9 mouse cellular contexts compared by ENCODE assay signal in the genomic region with DNA sequence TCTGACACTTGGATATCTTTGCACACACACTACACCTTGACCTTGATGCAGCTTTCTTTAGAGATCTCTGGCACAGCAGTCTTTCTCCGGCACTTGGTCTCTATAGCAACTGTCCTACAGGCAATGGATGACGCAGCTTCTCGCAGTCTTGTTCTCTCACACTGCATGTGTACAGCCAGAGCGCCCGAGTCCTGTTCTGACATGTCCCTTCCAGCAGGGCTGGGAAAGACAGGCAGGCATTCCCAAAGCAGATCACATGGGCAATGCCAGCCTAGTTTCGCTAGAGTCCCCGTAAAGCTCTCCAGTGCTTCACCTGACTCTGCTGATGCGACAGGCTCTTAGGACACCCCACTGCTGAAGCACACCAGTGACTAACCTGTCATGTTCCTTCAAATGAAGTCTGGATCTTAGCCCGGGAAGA. TPM values are rescaled to one million over a fixed set of nuclear protein-coding genes. Genes with fewer than 3 reads are reported as not detected.
DNase-seq lines count a peak whose midpoint lies in the region; ATAC-seq and TF ChIP-seq lines count a peak whose summit lies in the region.
"Had no signal": no experiment of that assay in that cellular context is flagged by ENCODE, and none has a peak within 500 bp of the region (broad histone marks: within the 10 kb centered on the region; RNA-seq: fewer than 3 reads in every experiment).

No protein-coding gene starts in this region.

- no peaks in the 10 kb centered on the region for H3K36me3 ChIP-seq in kidney, embryonic 14.5 days (ENCODE audit: control insufficient read depth, insufficient read depth, low read length)
- no peaks in the 10 kb centered on the region for H3K36me3 ChIP-seq in forebrain, embryonic 13.5 days (ENCODE audit: poor library complexity, severe bottlenecking)
- H3K36me3 ChIP-seq in midbrain, embryonic 11.5 days (ENCODE audit: control insufficient read depth, insufficient read depth, low read length) = no peaks in the 10 kb centered on the region

- no peak overlapping the region for H3K27ac ChIP-seq in kidney, embryonic 14.5 days (ENCODE audit: low read depth, low read length)
- no peak overlapping the region for H3K27ac ChIP-seq in cortical plate, adult 2 months (ENCODE audit: insufficient read depth, low read length)
- no peak overlapping the region for H3K27ac ChIP-seq in forebrain, embryonic 13.5 days
- no peak overlapping the region for H3K27ac ChIP-seq in midbrain, embryonic 11.5 days (ENCODE audit: low read depth, low read length)

- no peaks in the 10 kb centered on the region for H3K27me3 ChIP-seq in kidney, embryonic 14.5 days (ENCODE audit: control insufficient read depth, insufficient read depth, low read length)
- H3K27me3 ChIP-seq in forebrain, embryonic 13.5 days = no peaks in the 10 kb centered on the region
- H3K27me3 ChIP-seq in midbrain, embryonic 11.5 days (ENCODE audit: control insufficient read depth, insufficient read depth, low read length) = no peaks in the 10 kb centered on the region

- H3K4me2 ChIP-seq in kidney, embryonic 14.5 days (replicated peaks; ENCODE audit: low read depth, low read length) = no peak overlapping the region
- no peak overlapping the region for H3K4me2 ChIP-seq in forebrain, embryonic 13.5 days
- no peak overlapping the region for H3K4me2 ChIP-seq in midbrain, embryonic 11.5 days

- no peaks in the 10 kb centered on the region for H3K4me1 ChIP-seq in kidney, embryonic 14.5 days (ENCODE audit: control insufficient read depth, insufficient read depth, low read length)
- peaks cover 1% of the 10 kb centered on the region; the same call in 1 of the 2 replicates for H3K4me1 ChIP-seq in cortical plate, adult 2 months (ENCODE audit: control insufficient read depth, insufficient read depth, low read length)
- no peaks in the 10 kb centered on the region for H3K4me1 ChIP-seq in forebrain, embryonic 13.5 days
- H3K4me1 ChIP-seq in midbrain, embryonic 11.5 days (ENCODE audit: control insufficient read depth, insufficient read depth, low read length) = no peaks in the 10 kb centered on the region

- no peak overlapping the region for H3K9ac ChIP-seq in kidney, embryonic 14.5 days (ENCODE audit: low read depth, low read length)
- no peak overlapping the region; the same call in 1 of the 2 replicates for H3K9ac ChIP-seq in forebrain, embryonic 13.5 days
- H3K9ac ChIP-seq in midbrain, embryonic 11.5 days (ENCODE audit: low read length) = no peak overlapping the region

- no peak for TF ChIP-seq CTCF in cortical plate, adult 2 months (IDR thresholded peaks at IDR 0.05; ENCODE audit: extremely low read depth, insufficient read depth, low read length)

- H3K9me3 ChIP-seq in kidney, embryonic 14.5 days (ENCODE audit: control insufficient read depth, low read length) = no peaks in the 10 kb centered on the region
- no peaks in the 10 kb centered on the region for H3K9me3 ChIP-seq in forebrain, embryonic 13.5 days (replicated peaks)
- no peaks in the 10 kb centered on the region for H3K9me3 ChIP-seq in midbrain, embryonic 11.5 days (ENCODE audit: control insufficient read depth, low read length)

- 0 out of 2 replicates have a peak, but pooled peaks have one; percentile 22 for TF ChIP-seq POLR2A in cortical plate, adult 2 months (IDR thresholded peaks at IDR 0.05; ENCODE audit: extremely low read depth, insufficient read depth, low read length)

- ATAC-seq in kidney, embryonic 14.5 days (ENCODE audit: low FRiP score, low TSS enrichment) = 0 out of 2 replicates have a peak, but pooled peaks have one; percentile 34
- peak; percentile 36 for ATAC-seq in forebrain, embryonic 13.5 days
- 0 out of 2 replicates have a peak, but pooled peaks have one; percentile 24 for ATAC-seq in midbrain, embryonic 11.5 days (ENCODE audit: low FRiP score)

- 83% methylated on average over 9 of the region's 9 CpGs for WGBS in kidney, embryonic 14.5 days
- 79% methylated on average over 9 of the region's 9 CpGs for WGBS in forebrain, embryonic 13.5 days
- WGBS in midbrain, embryonic 11.5 days = 78% methylated on average over 9 of the region's 9 CpGs

- no peak for DNase-seq in kidney, postnatal 4 days
- no peak for DNase-seq in midbrain, embryonic 11.5 days (ENCODE audit: low spot score, missing footprints)
- no peak for DNase-seq in spleen, postnatal 36 days (ENCODE audit: low spot score in 2 of 2)
- no peak for DNase-seq in testis, postnatal 14 days (ENCODE audit: low spot score)
- no peak for DNase-seq in adrenal gland, postnatal 36 days

- H3K4me3 ChIP-seq in kidney, embryonic 14.5 days (ENCODE audit: low read length) = no peak overlapping the region
- H3K4me3 ChIP-seq in cortical plate, adult 2 months (ENCODE audit: insufficient read depth, low read length) = no peak overlapping the region
- H3K4me3 ChIP-seq in forebrain, embryonic 13.5 days = no peak overlapping the region
- no peak overlapping the region for H3K4me3 ChIP-seq in midbrain, embryonic 11.5 days (ENCODE audit: low read depth, low read length)

RNA-seq across cellular contexts. Expression of a gene that starts 33.3 kb away (rescaled TPM):
- 65.9 and 79.1 TPM in 2 replicates for polyA plus RNA-seq in kidney, embryonic 14.5 days (2014; fragmentation: Nextera tagmentation; extraction: Ambion mirVana)
- 25.5 and 27.0 TPM in 2 replicates for polyA plus RNA-seq in cortical plate, adult 2 months (2012; rRNA removed)
- 36.6 and 40.8 TPM in 2 replicates for polyA plus RNA-seq in forebrain, embryonic 13.5 days (2015; fragmentation: Nextera tagmentation; extraction: Ambion mirVana)
- polyA plus RNA-seq in midbrain, embryonic 11.5 days (2014; fragmentation: Nextera tagmentation; extraction: Ambion mirVana) = 44.3 and 52.2 TPM in 2 replicates
- 100 to 1,000 TPM in 1 of 2 experiments, 10 to 100 TPM in 1; 63.6 to 103 TPM for total RNA-seq in adrenal gland, postnatal 36 days (2021)

RNA-seq across cellular contexts. Expression of a gene that starts 37.1 kb away (rescaled TPM):
- 17.5 and 23.7 TPM in 2 replicates for polyA plus RNA-seq in kidney, embryonic 14.5 days (2014; fragmentation: Nextera tagmentation; extraction: Ambion mirVana)
- 7.1 and 7.5 TPM in 2 replicates for polyA plus RNA-seq in cortical plate, adult 2 months (2012; rRNA removed)
- 3.8 and 4.4 TPM in 2 replicates for polyA plus RNA-seq in forebrain, embryonic 13.5 days (2015; fragmentation: Nextera tagmentation; extraction: Ambion mirVana)
- polyA plus RNA-seq in midbrain, embryonic 11.5 days (2014; fragmentation: Nextera tagmentation; extraction: Ambion mirVana) = 4.0 and 4.6 TPM in 2 replicates
- 1 to 10 TPM; 3.2 to 4.2 TPM for total RNA-seq in adrenal gland, postnatal 36 days (2021)

RNA-seq across cellular contexts. Expression of a gene that starts 56.6 kb away (rescaled TPM):
- polyA plus RNA-seq in kidney, embryonic 14.5 days (2014; fragmentation: Nextera tagmentation; extraction: Ambion mirVana) = 0.43 and 0.55 TPM in 2 replicates
- not detected in 2 replicates for polyA plus RNA-seq in cortical plate, adult 2 months (2012; rRNA removed)
- polyA plus RNA-seq in forebrain, embryonic 13.5 days (2015; fragmentation: Nextera tagmentation; extraction: Ambion mirVana) = 0.19 and 0.36 TPM in 2 replicates
- polyA plus RNA-seq in midbrain, embryonic 11.5 days (2014; fragmentation: Nextera tagmentation; extraction: Ambion mirVana) = 0.12 TPM in 1 of 2 replicates, not detected in the other
- total RNA-seq in adrenal gland, postnatal 36 days (2021) = not detected
- total RNA-seq: layer of hippocampus, adult 8-10 months had no signal

RNA-seq across cellular contexts. Expression of a gene that starts 59.8 kb away (rescaled TPM):
- polyA plus RNA-seq in kidney, embryonic 14.5 days (2014; fragmentation: Nextera tagmentation; extraction: Ambion mirVana) = 14.0 and 23.5 TPM in 2 replicates
- 16.9 and 19.5 TPM in 2 replicates for polyA plus RNA-seq in cortical plate, adult 2 months (2012; rRNA removed)
- polyA plus RNA-seq in forebrain, embryonic 13.5 days (2015; fragmentation: Nextera tagmentation; extraction: Ambion mirVana) = 18.6 and 22.0 TPM in 2 replicates
- 32.1 and 34.4 TPM in 2 replicates for polyA plus RNA-seq in midbrain, embryonic 11.5 days (2014; fragmentation: Nextera tagmentation; extraction: Ambion mirVana)
- total RNA-seq in adrenal gland, postnatal 36 days (2021) = 10 to 100 TPM; 19.7 to 20.6 TPM
